Mouse (Mus musculus) embryo, embryonic 10.5 days (tissue): ENCODE measurements around the gene Fam84a.

ENCODE experiments used
- DNase-seq: peaks from one replicate; pipeline ENCODE4 v3.0.0-alpha.2; 2015; ENCODE audit warnings: low spot score

The Fam84a gene

DNA sequence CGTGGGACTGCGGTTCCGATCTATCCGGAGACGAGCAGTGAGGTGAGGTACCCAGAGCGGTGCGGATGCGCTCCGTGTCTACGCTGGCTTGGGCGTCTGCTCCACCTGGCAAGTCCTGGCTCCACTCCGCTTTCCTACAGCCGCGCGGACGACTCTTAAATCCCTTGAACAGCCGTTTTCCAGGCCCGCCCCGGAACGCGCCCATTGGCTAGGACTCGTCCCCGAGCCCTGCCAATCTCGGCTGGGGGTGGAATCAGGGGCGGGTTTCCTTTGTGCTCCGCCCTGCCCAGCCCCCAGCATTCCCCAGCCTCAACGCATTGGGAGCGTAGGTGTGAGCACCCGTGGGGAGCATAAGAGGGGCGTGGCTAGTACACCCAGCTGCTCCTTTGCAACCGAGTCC lies at the start of gene Fam84a:
Gene Fam84a, minus strand, starts transcription at position 134 of the 400 bp plus-strand sequence.
- peak; percentile 97 for DNase-seq

DNA sequence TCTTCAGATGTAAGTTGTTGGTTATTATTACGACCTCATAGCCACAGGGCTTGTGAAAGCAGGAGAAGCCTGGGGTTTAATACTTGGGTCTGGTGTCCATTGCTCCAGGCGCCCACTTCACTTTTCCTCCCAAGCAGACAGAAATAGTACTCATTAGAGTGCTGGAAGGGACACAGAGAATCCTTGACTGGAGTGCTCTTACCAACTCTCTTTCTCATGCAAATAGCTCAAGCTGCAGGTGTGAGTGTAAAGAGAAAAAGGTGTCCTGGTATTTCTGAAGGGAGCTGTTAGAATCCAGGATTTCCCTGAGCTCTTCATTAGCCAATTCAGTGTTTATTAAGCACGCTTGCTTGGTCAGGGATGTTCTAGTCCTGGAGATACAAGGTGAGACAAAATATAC lies 43.6 kb upstream of the Fam84a start:
- no peak for DNase-seq

DNA sequence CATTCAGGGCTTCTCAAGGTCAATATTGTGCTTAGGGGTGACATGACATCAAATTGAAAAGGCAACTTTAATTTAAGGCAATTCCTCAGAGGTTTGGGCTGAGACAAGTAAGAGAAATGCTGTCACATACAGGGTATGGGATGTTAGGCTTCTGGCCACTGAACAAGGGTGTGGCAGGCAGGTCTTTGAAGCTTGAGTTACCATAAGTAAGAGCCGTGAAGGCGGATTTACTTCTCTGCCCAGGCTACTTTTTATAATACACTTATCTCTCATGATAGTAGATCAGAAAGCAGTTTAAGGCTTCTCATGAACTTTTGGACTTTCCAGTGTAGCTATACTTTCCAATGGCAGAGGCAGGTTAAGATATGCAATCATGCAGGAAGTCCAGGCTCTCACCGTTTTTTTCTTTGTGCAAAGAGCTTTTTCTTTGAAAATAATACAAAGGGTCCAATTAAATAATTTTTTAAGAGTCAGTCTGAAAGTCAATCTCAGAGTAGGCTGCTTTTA lies 34.9 kb upstream of the Fam84a start:
- no peak for DNase-seq

DNA sequence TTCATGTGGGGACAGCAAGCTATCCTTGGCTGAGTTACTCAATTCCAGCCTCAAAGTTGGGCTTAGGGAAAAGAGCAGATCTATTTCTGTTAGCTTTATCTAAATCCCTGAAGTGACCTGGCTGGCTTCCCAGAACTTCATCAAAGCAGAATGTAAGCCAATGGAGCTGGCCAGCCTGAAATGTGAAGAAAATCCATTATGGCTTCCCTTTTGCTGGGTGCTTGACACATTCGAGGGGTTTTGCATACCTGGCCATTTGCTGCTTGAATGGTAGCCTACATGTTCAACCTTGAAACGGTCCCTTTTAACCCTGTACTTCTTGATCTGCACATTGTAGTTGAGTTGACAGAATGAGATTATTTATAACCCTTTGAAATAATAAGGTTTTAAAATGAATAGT lies 13.9 kb upstream of the Fam84a start:
- DNase-seq: no peak

DNA sequence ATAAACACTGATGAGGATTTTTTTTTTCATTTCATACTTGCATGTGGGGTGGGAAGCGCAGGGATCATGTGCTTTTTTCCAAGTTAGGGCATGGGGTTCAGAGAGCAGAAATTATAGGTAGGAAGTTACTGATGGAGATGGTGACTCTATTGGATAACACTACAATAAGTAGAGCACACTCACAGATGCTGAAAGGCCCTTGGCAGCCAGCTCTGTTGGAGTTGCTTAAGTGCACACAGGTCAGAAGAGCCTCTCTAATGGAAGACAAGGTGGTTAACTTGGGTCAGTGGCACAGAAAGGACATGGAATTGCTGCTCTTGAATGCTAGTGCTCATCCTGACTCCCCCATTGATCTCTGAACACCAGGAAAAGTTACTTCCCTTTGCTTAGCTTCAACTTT lies 13.1 kb upstream of the Fam84a start:
- DNase-seq: no peak

DNA sequence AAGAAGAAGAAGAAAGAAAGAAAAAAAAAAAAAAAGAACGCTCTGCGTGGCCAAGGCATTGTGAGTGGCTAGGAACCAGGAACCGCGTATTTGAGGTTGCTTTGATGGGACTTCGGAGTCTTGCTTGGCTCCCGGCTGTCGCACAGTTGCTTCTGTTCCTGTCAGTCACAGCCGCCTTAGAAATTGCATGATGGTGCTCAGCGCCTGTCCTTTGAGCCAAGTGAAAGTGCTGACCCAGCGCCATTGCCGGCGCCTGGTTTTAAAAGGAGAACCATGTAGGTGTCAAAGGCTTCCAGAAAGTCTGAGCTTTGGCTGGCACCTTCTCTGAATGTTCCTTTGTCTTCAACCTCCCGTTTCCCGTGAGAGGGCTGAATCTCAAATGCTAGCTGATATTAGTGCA lies 572 bp upstream of the Fam84a start:
- DNase-seq: peak; percentile 60

DNA sequence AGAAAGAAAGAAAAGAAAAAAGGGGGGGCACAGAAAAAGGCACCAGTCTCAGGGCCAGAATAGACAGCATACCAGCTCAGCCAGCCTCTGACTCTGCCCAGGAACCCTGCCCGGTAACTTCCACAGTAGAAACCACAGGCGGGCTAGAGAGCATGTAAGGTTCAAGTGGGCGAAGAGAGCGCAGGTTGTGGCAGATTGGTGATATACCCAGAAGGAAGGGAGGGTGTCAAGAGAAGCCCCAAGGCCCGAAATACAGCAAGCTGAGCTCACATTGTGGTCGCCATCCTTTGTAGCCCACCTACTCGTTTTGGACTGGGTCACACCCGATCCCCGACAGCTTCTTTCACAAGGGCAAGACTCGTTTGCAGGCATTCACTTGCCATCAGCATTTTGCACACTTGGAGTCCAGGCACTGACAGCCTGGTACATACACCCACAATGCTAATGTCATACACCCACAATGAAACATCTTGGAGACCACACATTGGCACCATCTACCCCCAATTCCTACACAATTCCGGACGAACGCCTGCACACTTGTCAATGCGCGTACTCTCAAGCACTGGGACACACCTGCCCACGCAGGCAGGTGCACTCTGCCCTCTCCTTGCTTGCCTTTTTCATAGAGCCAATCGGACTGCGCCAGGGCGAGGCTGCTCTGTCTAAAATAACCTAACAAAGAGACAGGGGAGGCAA lies 770 bp downstream of the Fam84a start:
- peak; percentile 31 for DNase-seq

DNA sequence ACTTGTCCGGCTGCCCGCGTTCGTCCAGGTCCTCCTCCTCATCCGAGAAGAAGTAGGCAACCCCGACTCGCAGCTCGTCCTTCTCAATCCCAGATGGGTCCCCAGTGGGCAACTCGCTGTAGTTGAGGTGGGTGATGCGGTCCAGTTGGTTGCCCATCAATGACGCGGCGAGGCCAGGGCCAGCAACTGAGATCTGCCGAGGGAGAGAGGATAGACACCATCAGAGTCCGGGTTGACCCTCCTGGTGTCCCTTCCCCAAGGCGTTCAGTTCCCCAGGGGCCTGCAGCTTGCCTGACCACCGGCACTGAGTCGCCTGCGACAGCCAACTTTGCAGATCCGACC lies 1.3 kb downstream of the Fam84a start:
- DNase-seq: peak; percentile 31

DNA sequence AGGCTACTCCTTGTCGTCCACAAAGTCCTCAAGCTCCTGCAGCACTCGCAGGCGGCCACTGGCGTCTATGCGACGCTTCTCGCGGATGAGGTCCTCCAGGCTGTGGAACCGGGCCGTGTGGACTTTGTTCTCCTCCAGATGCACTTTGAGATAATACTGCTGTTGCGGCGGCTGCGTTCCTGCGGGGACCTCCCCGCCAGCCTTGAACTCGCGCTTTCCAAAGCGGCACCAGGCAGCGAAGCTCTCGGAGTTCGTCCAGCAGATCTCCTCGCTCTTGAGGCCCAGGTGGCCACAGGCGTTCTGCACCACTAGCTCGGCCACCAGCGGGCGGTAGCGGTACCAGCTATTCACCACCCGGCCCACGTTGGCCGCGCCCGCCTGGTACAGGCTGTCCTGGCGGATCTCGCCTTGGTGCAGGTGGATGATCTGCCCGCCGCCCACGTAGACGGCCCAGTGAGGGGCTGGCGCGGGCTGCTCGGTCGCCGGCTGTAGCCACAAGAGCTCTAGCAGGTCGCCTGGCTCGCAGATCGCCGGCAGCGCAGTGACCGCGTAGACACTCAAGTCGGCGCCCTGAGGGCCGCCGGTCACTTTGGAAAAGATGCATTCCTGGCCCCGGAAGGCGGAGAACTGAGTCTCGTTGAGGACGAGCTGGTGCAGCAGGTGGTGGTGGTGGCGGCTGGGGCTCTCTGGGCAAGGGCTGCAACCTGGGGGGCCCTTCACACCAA lies 1.8 kb downstream of the Fam84a start:
- DNase-seq: peak; percentile 79

DNA sequence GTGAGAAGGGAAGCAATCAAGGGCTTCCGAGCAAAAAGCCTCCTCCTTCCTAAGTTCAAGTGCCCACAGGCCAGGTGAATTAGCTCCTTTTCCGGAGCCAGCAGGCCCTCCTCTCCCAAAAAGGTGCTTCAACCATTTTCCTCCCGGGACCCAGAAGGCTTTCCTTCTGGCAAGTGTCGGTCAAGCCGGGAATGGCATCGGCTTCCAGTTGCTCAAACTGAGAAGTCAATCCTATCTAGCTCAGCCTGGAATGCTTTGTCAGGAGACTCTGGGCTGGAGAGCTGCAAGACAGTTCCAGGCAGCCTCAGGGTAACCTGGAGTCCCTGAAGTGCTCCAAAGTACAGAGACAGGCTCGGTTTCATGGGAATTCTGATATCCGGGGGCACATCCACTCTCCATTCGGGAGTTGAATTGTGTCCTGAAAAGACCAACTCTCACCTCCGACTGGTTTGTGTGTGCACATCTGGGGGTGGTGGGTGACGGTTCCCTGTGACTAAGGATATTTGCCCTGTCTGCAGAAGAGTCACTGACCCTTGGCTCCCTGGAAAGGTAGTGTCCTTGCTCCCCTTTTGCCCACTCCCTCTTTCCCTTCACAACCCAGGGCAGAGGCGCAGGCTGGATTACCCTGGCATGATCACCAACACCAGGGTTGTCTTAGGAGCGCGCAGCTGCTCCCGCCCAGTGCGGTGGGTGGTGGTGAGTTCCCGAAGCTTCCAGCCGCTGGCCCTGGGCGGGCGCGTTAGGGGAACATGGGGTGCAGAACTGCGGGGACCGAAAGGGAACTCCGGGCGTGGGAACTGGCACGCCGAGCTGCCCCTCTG lies 2.6 kb downstream of the Fam84a start:
- peak; percentile 24 for DNase-seq

DNA sequence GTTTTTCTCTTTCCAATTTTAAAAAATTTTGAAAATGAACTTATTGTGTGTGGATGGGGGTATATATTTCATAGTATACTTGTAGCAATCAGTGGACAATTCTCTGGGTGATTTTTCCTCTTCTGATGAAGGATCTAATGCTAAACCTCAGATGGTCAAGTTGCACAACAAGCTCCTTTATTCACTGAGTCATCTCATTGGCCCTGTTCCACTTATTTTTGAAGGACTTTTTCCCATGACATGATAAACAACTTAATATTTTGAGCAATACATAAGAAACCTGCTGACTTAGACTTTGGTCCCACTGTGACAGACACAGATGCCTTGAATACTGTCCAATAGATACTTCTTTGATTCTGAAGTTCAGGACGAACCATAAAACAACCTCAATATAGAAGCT lies 14.8 kb downstream of the Fam84a start:
- no peak for DNase-seq

DNA sequence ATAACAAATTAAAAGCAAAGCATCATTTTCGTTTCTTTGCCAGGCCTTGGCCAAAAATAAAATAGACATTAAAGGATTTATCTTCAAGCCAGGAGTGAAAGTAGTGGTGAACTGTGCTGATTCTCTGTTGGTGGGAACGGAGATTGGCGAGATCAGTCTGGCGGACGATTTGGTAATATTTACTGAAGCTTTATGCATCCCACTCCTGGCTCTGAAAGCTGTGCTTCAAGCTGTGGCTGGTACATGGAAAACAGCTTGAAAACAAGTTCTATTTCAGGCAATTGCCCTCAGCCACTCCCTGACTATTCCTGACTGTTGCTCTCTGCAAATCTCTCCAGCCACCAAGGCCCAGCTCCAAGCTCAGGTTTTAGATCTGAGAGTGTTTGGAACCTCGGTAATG lies 37.1 kb downstream of the Fam84a start:
- no peak for DNase-seq

DNA sequence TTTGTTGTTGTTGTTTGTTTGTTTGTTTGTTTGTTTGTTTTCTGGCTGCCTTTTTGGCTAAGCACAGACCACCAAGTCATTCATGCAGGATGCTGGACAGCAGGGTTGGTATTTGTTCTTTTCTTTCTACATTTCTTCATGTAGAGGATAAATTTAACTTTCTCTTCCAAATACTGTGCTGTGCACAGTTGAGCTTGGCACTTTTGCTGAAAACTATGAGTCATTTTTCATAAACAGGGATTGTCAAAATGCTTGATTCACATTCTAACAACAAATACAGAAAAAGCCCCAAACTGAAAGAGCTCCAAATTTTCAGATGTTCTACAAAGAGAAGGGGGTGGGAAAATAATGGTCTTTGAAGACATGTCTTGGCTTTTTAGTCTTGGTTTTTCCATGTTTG lies 54.9 kb downstream of the Fam84a start:
- DNase-seq: no peak
